Mouse (Mus musculus): Measurements from ENCODE around the gene Calm3. TPM values are rescaled to one million over a fixed set of nuclear protein-coding genes. Genes with fewer than 3 reads are reported as not detected.

Gene Calm3
- 73.4 TPM for polyA plus RNA-seq (2017; shearing (Covaris generic))

GRCm38 (mm10) chr7:16924037-16924834 lies at the start of gene Calm3:
TSS of gene Calm3 (minus strand) at chr7:16924114.

GRCm38 (mm10) chr7:16959539-16960187 lies 35.7 kb upstream of the Calm3 start, which contains the start of gene Pnmal1:
TSS of gene Pnmal1 (plus strand) at chr7:16959679.

GRCm38 (mm10) chr7:16944061-16944807 lies 20.3 kb upstream of the Calm3 start, which contains the start of gene Pnmal2:
TSS of gene Pnmal2 (plus strand) at chr7:16944682.

GRCm38 (mm10) chr7:16906281-16906680 lies 17.6 kb downstream of the Calm3 start, which contains the start of gene Ptgir:
TSS of gene Ptgir (plus strand) at chr7:16906490.

GRCm38 (mm10) chr7:16891641-16892351 lies 32.1 kb downstream of the Calm3 start, which contains the start of gene Gng8:
TSS of gene Gng8 (plus strand) at chr7:16891786.

GRCm38 (mm10) chr7:16875310-16875325 lies 48.8 kb downstream of the Calm3 start, which contains the start of gene Dact3:
TSS of gene Dact3 (plus strand) at chr7:16875317.

Other genes with a start within 250 kb of the Calm3 start
- 1.4 TPM for gene Ceacam15, start 248.4 kb downstream of the Calm3 start, polyA plus RNA-seq (2017; shearing (Covaris generic))
- gene Ceacam9, start 202.2 kb downstream of the Calm3 start, polyA plus RNA-seq (2017; shearing (Covaris generic)) = not detected
- 236 TPM for gene Ap2s1, start 185.7 kb downstream of the Calm3 start, polyA plus RNA-seq (2017; shearing (Covaris generic))
- gene Slc1a5, start 142.8 kb downstream of the Calm3 start, polyA plus RNA-seq (2017; shearing (Covaris generic)) = 56.6 TPM
- 14.1 TPM for gene Strn4, start 108.2 kb downstream of the Calm3 start, polyA plus RNA-seq (2017; shearing (Covaris generic))
- gene Fkrp, start 107.4 kb downstream of the Calm3 start, polyA plus RNA-seq (2017; shearing (Covaris generic)) = 3.7 TPM
- 247 TPM for gene Prkd2, start 81.2 kb downstream of the Calm3 start, polyA plus RNA-seq (2017; shearing (Covaris generic))
- gene Dact3, start 48.8 kb downstream of the Calm3 start, polyA plus RNA-seq (2017; shearing (Covaris generic)) = not detected
- gene Gng8, start 32.3 kb downstream of the Calm3 start, polyA plus RNA-seq (2017; shearing (Covaris generic)) = not detected
- gene Ptgir, start 17.6 kb downstream of the Calm3 start, polyA plus RNA-seq (2017; shearing (Covaris generic)) = 7.3 TPM
- not detected for gene Pnmal2, start 20.6 kb upstream of the Calm3 start, polyA plus RNA-seq (2017; shearing (Covaris generic))
- not detected for gene Pnmal1, start 35.6 kb upstream of the Calm3 start, polyA plus RNA-seq (2017; shearing (Covaris generic))
- 4.1 TPM for gene Gm42372, start 59.0 kb upstream of the Calm3 start, polyA plus RNA-seq (2017; shearing (Covaris generic))
- gene Ccdc8, start 68.6 kb upstream of the Calm3 start, polyA plus RNA-seq (2017; shearing (Covaris generic)) = 0.05 TPM
- gene Ppp5c, start 103.8 kb upstream of the Calm3 start, polyA plus RNA-seq (2017; shearing (Covaris generic)) = 120 TPM
- 1.7 TPM for gene Hif3a, start 138.3 kb upstream of the Calm3 start, polyA plus RNA-seq (2017; shearing (Covaris generic))
- 0.81 TPM for gene Psg16, start 149.9 kb upstream of the Calm3 start, polyA plus RNA-seq (2017; shearing (Covaris generic))
- not detected for gene Ceacam3, start 226.2 kb upstream of the Calm3 start, polyA plus RNA-seq (2017; shearing (Covaris generic))

Data from CD4-positive, CD25-positive, alpha-beta regulatory T cell, adult 9 weeks (primary cell).